Mouse (Mus musculus): ENCODE results near the gene Fcgr1. TPM values are rescaled to one million over a fixed set of nuclear protein-coding genes. Genes with fewer than 3 reads are reported as not detected.
"Not testable (repeated sequence)": the region's sequence is repeated elsewhere in the genome, so short reads cannot be mapped to it uniquely, and the experiment has no call there.

Gene Fcgr1
- polyA plus RNA-seq, 1 experiment from 2014 or later = 0.56 TPM

DNA sequence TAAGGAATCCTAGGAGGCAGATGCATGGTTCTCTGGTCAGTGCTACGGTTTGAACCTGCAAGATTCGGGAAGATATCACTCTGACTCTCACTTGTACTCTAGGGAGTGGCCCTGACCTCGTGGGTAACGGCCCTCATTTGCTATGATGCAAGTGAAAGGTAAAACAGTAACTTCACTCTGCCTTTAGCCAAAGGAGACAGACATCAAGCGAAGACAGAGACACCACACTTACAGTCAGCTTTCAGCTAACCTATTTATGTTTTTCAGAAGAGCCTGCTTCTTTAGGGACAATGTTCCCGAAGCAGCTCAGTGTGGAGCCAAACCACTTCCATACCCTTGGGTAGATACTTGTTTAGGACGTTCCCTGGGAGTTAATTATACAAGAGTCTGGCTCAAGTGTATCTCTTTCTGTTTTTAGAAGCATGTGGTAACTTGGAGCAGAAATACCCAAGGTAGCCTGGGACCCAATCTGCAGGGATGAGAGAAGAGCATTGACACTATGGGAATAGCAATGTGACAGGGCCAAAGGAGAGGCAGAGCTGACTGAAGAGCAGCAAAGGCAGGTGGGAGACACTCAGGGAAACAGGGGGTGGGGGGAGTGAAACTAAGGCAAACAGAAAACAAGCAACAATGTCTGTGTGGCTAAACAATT, 49.7 kb downstream of the Fcgr1 start:
- Histone ChIP-seq H3K9me3 (replicated peaks) (no peaks in the 10 kb centered on the region), H3K4me2 (peak overlapping the region; percentile 70), H3K4me1 (peaks cover 41% of the 10 kb centered on the region), H3K36me3 (ENCODE audit: poor library complexity, severe bottlenecking) (no peaks in the 10 kb centered on the region), H3K9ac (peak overlapping the region; percentile 79), H3K27ac (peak overlapping the region; percentile 96; the same call in 1 of the 2 replicates), H3K27me3 (no peaks in the 10 kb centered on the region), H3K4me3 (no peak overlapping the region)
- 81% methylated on average over 7 of the region's 7 CpGs for WGBS
- no peak for ATAC-seq

DNA sequence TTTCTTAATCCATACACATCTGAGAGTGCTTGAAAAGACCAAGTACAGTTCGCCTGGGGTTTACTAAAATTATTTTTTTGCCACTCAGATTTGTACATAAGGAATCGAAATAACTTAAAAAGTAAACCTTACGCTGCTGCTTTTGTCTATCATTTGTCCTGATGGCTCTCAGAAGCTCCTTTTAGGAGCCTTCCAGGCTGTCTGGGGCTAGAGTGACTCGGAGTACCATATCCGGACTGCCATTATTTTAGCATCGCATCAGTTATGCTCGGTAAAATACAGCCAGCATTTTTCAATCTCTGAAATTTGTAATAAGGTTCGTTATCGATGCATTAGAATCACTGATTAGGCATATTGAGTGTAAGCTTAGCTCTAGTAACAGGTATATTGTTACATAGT, 53.0 kb downstream of the Fcgr1 start:
- Histone ChIP-seq H3K36me3 (ENCODE audit: poor library complexity, severe bottlenecking) (no peaks in the 10 kb centered on the region), H3K27me3 (no peaks in the 10 kb centered on the region), H3K4me2 (peak overlapping the region; percentile 49), H3K9me3 (replicated peaks) (no peaks in the 10 kb centered on the region), H3K9ac (peak overlapping the region; percentile 65), H3K4me3 (peak overlapping the region; percentile 20; the same call in 1 of the 2 replicates), H3K27ac (peak overlapping the region; percentile 81), H3K4me1 (peaks cover 41% of the 10 kb centered on the region)
- no peak for ATAC-seq
- 72% methylated on average over 9 of the region's 9 CpGs for WGBS

DNA sequence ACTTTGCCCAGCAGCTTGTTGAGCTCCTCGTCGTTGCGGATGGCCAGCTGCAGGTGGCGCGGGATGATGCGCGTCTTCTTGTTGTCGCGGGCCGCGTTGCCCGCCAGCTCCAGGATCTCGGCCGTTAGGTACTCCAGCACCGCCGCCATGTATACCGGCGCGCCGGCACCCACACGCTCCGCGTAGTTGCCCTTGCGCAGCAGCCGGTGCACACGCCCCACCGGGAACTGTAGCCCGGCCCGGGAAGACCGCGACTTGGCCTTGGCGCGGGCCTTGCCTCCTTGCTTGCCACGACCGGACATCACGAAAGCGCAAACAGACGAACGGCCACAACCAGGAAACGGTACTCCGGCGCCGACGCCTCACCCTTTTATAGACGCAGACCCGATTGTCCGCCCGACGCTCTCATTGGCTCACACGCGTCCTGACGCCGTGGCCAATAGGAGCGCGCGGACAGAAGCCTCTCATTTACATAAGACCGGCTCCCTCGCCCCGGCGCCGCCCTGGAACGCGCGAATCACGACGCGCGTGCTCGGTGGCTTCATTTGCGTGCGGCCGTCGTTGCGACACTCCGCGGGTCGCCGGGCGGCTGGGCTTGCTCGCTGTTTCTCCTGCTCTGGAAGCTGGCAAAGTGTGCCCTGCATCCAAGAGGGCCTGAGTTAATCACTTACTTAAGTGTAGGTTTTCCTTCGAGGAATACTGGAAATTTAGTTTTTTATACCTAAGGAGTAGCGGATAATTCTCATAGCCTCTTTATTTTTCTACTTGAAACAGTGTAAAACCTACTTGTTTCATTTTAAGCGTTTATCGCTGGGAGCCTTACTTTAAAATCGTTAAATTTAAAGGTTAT, 53.6 kb downstream of the Fcgr1 start, which contains the start of gene Hist2h2aa2:
Gene Hist2h2aa2 (minus strand): TSS at position 328 of the 850 bp plus-strand sequence.
- not testable (repeated sequence) for H3K27me3 ChIP-seq; H3K9me3 ChIP-seq (replicated peaks); H3K36me3 ChIP-seq (ENCODE audit: poor library complexity, severe bottlenecking)
- H3K4me2 ChIP-seq = peak within 1 kb of the TSS; percentile 51
- peak within 1 kb of the TSS; percentile 36 for H3K4me3 ChIP-seq
- WGBS = 3% methylated on average over 36 of the region's 85 CpGs
- peak within 1 kb of the TSS; percentile 81 for H3K27ac ChIP-seq
- ATAC-seq = peak; percentile 87
- H3K9ac ChIP-seq = peak within 1 kb of the TSS; percentile 65
- peaks cover 41% of the 10 kb centered on the region for H3K4me1 ChIP-seq

DNA sequence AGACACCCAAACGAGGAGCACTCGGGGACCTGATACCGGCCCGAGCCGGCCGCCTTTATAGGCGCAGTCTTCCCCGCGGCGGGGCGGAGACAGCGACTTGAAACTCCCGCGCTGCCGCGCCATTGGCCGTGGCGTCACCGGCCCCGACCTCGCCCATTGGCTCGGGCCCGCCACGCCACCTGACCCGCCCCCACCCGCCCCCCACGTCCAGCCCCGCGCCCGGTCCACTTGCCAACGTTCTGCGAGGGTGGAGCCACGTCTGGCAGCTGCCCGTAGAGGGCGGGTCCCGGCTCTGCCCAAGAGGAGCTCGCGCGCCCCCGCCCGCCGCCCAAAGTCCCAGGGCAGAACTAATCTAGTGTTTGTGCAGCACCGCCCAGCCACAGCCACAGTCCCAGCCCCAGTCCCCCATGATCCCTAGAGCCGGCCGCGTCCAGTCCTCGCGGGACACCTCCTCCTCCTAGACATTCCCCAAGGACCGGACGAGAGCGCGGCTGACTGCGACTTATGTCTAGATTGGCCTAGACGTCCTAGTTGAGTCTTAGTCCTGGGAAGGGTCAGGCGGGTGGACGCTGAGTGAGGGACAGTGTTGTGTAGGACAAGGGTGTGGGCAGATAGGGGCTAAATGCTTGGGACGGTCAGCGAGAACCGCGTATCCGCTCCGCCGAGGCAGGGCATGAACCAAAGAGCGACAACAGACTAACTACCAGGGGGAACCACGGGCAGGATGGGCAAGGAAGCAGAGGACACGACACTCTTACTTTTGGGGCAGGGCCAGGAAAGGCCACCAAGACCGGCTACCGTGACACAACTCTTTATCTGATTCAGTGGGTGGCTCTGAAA, 54.6 kb downstream of the Fcgr1 start, which contains the start of gene Hist2h3c2:
Gene Hist2h3c2 (minus strand): TSS at position 174 of the 840 bp plus-strand sequence.
- Histone ChIP-seq H3K4me3 (peak within 1 kb of the TSS; percentile 48), H3K27ac (peak within 1 kb of the TSS; percentile 81), H3K4me2 (peak within 1 kb of the TSS; percentile 64), H3K4me1 (peaks cover 33% of the 10 kb centered on the region), H3K9ac (peak within 1 kb of the TSS; percentile 78)
- WGBS = 0% methylated on average over 9 of the region's 68 CpGs
- H3K27me3 ChIP-seq; H3K9me3 ChIP-seq (replicated peaks); H3K36me3 ChIP-seq (ENCODE audit: poor library complexity, severe bottlenecking): not testable (repeated sequence)
- ATAC-seq = peak; percentile 90

DNA sequence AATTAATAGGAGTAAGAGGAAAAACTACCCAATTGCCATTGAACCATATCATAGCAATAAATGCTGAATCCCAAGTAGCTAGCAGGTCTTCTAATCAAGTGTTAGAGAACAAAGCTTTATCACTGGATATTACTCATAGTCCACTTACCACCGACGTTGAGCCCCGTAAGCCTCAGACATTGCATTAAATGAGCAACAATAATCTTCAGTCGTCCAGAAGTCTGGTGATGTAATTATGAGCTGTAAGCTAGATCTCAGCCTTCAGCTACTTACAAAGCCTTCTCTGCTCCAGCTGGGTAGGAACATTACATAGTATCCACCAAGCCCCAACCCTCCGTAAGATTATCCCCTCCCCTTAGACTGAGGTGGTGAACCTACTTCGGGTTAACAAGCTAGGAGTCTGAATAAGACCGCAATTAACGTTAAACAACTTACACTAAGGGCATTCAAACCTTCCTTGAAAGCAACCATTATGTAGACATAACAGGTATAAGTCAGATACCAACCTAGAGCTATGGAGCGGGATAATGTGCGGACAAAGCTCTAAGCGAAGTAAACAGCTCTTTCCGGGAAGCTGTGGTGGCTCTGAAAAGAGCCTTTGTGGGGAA, 55.8 kb downstream of the Fcgr1 start:
- H3K4me2 ChIP-seq = peak overlapping the region; percentile 64
- peak overlapping the region; percentile 78 for H3K9ac ChIP-seq
- H3K27ac ChIP-seq = peak overlapping the region; percentile 81
- H3K27me3 ChIP-seq = no peaks in the 10 kb centered on the region
- H3K4me1 ChIP-seq = peaks cover 27% of the 10 kb centered on the region
- no peaks in the 10 kb centered on the region for H3K9me3 ChIP-seq (replicated peaks)
- no peak for ATAC-seq
- peak overlapping the region; percentile 48 for H3K4me3 ChIP-seq
- H3K36me3 ChIP-seq (ENCODE audit: poor library complexity, severe bottlenecking) = no peaks in the 10 kb centered on the region
- under 1% methylated on average over 12 of the region's 12 CpGs for WGBS

DNA sequence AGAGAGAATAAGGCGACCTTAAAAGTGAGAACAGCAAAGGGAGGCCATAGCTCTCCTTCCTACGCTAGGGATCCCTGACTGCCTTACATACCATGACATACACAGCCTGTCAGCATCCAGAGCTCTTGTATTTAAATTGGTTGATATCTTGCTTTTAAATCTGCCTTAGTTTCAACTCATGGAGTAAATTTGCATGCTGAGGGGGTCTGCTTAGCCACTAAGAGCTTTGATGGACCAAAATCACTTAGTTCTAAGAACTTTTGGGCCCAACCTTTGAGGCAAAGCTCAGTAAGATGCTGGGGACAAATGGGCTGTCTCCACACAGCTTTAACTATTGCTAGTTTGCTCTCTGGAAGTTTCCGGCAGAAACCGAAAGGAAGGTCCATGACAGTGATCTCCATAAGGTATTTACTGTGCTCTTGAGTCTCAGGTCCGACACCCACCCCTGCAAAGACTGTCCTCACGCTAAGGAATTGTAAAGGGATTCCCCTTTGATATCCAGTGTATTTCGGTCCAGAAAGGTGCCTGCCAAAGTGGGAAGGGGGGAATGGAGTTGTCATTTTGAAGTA, 56.4 kb downstream of the Fcgr1 start:
- Histone ChIP-seq H3K36me3 (ENCODE audit: poor library complexity, severe bottlenecking) (no peaks in the 10 kb centered on the region), H3K9ac (peak overlapping the region; percentile 78), H3K27ac (peak overlapping the region; percentile 81), H3K4me2 (peak overlapping the region; percentile 64), H3K9me3 (replicated peaks) (no peaks in the 10 kb centered on the region), H3K4me3 (peak overlapping the region; percentile 48), H3K4me1 (peaks cover 27% of the 10 kb centered on the region), H3K27me3 (no peaks in the 10 kb centered on the region)
- ATAC-seq = no peak
- WGBS = 21% methylated on average over 7 of the region's 7 CpGs

DNA sequence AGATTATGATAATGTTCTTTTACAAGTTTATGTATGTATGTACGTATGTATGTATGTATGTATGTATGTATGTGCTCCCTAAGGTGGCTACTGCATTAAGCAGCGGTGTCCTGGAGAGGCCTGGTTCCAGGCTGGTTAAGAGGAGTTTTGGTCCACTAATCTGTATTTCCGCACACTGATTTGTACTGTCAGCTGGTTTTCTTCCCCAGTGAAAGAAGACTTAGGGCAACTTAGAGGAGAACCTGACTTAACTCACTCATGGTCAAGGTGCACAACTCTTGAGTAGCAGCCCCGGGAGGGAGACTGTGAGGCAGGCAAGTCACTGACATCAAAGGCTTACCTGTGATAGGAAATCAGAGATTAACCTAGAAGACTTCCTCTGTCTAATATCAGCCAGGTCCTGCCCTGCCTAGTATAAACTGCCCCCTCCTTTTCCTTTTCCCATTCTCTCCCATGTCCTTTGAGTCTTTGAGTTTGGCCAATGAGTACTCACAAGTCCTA, 56.9 kb downstream of the Fcgr1 start:
- no peaks in the 10 kb centered on the region for H3K36me3 ChIP-seq (ENCODE audit: poor library complexity, severe bottlenecking)
- no peak for ATAC-seq
- H3K4me3 ChIP-seq = peak overlapping the region; percentile 48
- WGBS = 81% methylated on average over 4 of the region's 4 CpGs
- H3K4me2 ChIP-seq = peak overlapping the region; percentile 64
- H3K27me3 ChIP-seq = no peaks in the 10 kb centered on the region
- no peaks in the 10 kb centered on the region for H3K9me3 ChIP-seq (replicated peaks)
- peak overlapping the region; percentile 81; the same call in 1 of the 2 replicates for H3K27ac ChIP-seq
- H3K4me1 ChIP-seq = peaks cover 27% of the 10 kb centered on the region
- peak overlapping the region; percentile 78 for H3K9ac ChIP-seq

DNA sequence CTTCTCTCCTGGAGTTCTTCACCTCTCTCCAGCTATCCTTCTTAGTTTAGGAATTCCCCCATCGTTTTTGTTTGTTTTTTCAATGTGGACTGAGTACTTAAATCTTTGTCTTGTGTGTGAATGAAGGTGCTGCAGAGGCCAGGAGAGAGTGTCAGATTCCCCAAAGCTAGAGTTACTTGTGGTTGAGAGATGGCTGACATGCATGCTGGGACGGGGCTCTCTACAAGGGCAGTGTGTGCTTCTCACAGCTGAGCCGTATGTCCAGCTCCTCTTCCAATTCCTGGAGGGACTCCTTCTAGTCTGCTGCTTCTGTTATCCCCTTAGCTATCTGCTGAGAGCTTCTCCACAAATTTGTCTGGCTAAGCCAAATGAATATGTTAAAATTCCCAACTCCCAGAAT, 57.9 kb downstream of the Fcgr1 start:
- Histone ChIP-seq H3K4me3 (no peak overlapping the region), H3K36me3 (ENCODE audit: poor library complexity, severe bottlenecking) (no peaks in the 10 kb centered on the region), H3K9ac (no peak overlapping the region), H3K4me2 (no peak overlapping the region), H3K27ac (no peak overlapping the region), H3K9me3 (replicated peaks) (no peaks in the 10 kb centered on the region), H3K27me3 (no peaks in the 10 kb centered on the region), H3K4me1 (peaks cover 22% of the 10 kb centered on the region)
- WGBS = 73% methylated on average over 3 of the region's 3 CpGs
- no peak for ATAC-seq

DNA sequence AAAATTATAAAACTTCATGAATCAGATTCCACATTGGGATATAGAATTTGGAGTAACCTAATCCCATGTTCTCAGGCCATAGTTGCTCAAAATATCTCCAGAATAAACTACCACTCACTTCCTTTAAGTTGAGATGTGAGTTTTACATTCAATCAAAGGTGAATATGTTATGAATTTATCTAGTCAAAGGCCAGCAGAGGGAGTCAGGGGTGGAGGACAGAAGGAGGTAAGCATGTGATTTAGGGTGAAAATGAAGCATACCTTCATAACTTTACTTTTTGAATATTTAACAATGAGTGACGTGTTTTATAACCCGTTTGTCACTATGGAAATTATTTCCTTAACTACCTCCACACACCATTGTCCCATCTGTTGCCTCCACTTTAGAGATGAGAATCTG, 58.9 kb downstream of the Fcgr1 start:
- H3K27me3 ChIP-seq = no peaks in the 10 kb centered on the region
- peaks cover 19% of the 10 kb centered on the region for H3K4me1 ChIP-seq
- no peak for ATAC-seq
- WGBS = 85% methylated on average over 2 of the region's 2 CpGs
- no peak overlapping the region for H3K4me2 ChIP-seq
- no peaks in the 10 kb centered on the region for H3K36me3 ChIP-seq (ENCODE audit: poor library complexity, severe bottlenecking)
- no peak overlapping the region for H3K9ac ChIP-seq
- H3K9me3 ChIP-seq (replicated peaks) = no peaks in the 10 kb centered on the region
- H3K4me3 ChIP-seq = no peak overlapping the region
- no peak overlapping the region for H3K27ac ChIP-seq

Data from forebrain, embryonic 13.5 days (tissue).